Mouse (Mus musculus): ENCODE results near the gene B3gnt8.
"Not testable (repeated sequence)": the region's sequence is repeated elsewhere in the genome, so short reads cannot be mapped to it uniquely, and the experiment has no call there.

B3gnt8 gene

GRCm38 (mm10) chr7:25626509-25627430, at the start of gene B3gnt8:
Gene B3gnt8, plus strand, starts transcription at chr7:25626654.
- DNase-seq (ENCODE audit: inconsistent ontology term), result no peak

- DNase-seq (ENCODE audit: inconsistent ontology term), result not testable (repeated sequence)
Observed at GRCm38 (mm10) chr7:25576793-25577437, 49.5 kb upstream of the B3gnt8 start.

DNA sequence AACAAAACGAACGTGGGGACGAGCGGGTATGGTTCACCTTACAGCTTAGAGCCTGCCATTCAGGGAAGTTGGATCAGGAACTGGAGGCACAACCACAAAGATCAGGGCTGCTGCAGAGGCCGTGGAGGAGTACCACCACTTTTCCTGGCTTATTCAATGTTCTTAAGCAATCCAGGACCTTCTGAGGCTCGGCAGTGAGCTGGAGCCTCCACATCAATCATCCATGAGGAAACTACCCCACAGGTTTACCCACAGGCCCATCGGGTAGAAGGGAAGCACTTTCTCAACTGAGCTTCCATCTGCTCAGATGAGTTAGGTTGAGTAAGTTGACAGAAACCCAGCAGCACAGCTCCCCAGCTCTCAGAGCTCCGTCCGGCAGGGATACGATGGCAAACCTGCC, 47.0 kb upstream of the B3gnt8 start:
- DNase-seq (ENCODE audit: inconsistent ontology term), result no peak

DNA sequence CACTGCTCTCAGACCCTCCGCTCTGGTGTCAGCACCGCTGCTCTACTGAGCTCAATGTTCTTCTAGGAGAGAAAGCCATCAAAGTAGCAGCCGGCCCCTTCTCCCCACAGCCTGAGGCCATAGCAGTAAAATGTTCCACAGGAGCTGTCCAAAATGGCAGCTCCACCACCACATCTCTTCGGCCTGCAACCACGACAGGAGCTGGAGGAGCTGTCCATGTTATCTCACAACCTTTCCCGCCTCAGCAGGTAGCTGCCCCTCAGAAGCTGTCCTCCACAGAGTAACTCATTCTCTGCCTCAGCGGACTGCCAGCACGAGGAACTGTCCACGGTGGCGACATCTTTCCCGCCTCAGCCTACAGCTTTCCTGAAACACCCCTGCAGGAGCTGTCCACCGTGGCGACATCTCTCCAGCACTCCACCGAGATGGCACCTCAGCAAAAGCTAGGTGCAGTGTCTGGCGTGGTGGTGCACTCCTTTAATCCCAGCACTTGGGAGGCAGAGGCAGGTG, 44.1 kb upstream of the B3gnt8 start:
- DNase-seq (ENCODE audit: inconsistent ontology term), result no peak

DNA sequence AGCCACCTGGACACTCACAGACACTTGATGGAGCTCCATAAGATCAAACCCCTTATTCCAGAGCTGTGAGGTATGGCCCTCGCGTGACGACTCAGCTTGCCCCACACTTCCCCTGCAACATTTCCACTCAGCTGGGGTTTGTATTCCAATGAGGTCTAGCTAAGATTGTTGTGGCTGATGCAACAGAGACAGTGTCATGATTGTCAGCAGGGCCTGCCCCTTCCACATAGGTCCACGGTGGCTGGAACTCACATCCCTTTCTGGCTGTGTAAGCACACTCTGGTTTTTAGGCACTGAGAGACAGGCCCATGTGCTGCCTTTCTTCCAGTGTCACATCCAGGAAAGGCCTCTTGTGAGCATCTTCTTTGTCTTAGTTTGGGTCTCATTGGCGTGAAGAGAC, 41.8 kb upstream of the B3gnt8 start:
- no peak for DNase-seq (ENCODE audit: inconsistent ontology term)

DNA sequence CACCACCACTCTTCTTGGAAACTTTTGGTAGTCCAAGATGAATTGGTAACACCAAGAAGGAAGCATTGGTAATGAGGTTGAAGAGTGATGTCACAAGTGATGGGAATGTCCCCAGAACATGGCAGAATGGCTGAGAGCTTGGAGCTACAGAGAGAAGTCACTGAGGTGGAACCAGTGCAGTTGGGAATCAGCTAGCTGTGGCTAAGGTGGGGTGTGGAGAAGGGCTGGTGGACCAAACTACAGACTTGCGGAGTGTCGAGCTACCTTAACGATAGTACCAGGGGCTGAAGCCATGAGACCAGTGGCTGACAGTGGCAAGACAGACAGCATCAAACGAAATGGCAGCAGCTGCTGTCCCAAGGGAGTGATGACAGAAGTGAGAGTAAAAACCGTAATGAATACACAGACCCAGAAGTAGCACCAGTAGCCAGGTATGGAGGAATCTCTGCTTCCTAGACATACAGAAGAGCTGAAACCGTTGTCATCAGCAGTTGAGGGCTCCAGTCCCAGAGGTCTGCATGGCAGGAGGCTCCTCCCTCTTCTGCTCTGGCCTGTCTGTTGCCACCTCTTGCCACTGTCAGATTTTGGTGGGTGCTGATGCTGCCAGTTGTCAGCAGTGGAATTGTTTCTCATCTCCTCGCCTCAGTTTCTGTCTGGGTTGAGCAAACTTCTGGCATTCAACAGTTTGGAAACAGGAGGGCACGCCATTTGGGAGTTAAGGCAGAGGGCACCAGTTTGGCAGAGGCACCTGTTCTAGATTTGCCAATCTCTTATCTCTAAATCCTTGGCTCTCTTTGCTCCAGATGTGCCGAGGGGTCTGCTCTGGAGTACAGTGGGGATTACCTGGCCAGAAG, 40.9 kb upstream of the B3gnt8 start:
- no peak for DNase-seq (ENCODE audit: inconsistent ontology term)

- DNase-seq (ENCODE audit: inconsistent ontology term), result no peak
Observed at GRCm38 (mm10) chr7:25591226-25591625, 35.2 kb upstream of the B3gnt8 start.

DNA sequence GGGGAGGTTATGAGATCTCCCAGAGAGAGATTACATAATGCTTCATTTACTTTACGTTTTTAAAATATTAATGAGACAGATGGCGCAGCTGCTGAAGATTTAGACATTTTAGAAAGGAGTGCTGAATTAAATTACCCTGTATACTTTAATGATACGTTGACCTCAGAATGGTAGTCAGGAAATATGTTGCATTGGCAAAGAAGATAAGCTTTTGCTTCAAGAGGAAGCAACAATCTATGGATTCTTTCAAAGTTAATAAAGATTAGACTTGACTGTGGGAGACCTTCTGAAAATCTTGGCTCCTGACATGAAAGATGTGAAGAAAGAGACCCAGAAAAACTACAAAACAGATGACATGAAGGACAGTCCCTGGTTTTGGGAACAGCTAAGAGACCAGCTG, 32.6 kb upstream of the B3gnt8 start:
- DNase-seq (ENCODE audit: inconsistent ontology term), result no peak

DNA sequence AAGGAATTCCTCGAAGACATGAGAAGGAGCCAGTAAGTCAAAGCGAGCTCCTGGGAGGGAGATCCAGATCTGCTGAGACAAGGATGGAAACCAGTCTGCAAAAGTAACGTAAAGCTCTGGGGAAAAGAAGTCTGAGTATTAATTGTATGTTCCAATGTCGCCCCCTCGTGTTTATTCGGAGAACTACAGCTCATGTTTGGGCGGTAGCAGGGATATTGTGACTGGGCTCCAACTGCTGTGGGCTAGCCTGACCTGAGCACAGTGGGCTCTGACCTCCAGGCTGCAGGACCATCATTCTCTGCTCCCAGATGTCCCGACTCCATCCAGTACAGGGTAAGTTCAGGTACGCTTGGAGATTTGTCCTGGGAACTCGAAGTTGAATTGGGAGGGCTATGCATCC, 26.8 kb upstream of the B3gnt8 start:
- peak; percentile 47 for DNase-seq (ENCODE audit: inconsistent ontology term)

DNA sequence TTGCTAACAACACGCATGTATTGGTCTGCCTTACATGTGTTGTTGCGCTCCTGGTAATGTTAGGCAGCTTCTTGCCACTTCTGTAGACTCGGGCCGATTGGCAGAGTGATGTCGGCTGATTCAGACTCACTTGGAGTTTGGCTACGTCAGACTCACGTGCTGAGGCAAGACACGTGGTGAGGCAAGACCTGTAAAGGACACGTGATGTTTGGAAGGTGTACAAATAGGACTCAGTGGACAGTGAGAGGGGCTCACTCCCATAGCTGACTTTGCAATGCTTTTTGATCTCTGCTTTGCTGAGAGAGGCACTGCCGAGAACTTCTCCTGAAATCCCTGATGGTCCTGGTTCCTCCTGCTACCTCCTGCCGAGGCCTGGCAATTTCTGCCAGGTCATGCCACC, 25.8 kb upstream of the B3gnt8 start:
- DNase-seq (ENCODE audit: inconsistent ontology term), result no peak

- DNase-seq (ENCODE audit: inconsistent ontology term), result no peak
Observed at GRCm38 (mm10) chr7:25601346-25601745, 25.1 kb upstream of the B3gnt8 start.

- no peak for DNase-seq (ENCODE audit: inconsistent ontology term)
Observed at GRCm38 (mm10) chr7:25606625-25607063, 19.8 kb upstream of the B3gnt8 start.

DNA sequence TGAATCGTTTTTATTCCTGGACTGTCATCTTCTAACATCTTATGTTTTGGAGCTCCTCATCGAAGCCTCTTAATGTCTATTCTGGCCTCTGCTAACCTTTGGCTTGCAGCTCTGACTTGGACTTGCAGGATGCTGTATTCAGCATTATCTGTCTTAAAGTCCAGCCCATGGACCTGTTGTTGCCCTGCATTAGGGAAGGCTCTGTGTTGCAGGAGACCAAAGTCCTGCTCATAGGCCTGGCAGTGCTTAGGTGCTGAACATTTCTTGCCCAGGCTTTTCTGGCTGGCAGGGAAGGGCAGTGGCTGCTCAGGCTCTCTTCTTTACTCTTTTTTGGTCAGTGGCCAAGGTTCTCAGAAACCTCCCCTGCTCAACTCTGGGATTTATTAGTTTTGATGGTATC, 19.3 kb upstream of the B3gnt8 start:
- no peak for DNase-seq (ENCODE audit: inconsistent ontology term)

- DNase-seq (ENCODE audit: inconsistent ontology term), result no peak
Observed at GRCm38 (mm10) chr7:25610056-25610455, 16.4 kb upstream of the B3gnt8 start.

GRCm38 (mm10) chr7:25611501-25611900, 15.0 kb upstream of the B3gnt8 start:
- DNase-seq (ENCODE audit: inconsistent ontology term), result no peak

DNA sequence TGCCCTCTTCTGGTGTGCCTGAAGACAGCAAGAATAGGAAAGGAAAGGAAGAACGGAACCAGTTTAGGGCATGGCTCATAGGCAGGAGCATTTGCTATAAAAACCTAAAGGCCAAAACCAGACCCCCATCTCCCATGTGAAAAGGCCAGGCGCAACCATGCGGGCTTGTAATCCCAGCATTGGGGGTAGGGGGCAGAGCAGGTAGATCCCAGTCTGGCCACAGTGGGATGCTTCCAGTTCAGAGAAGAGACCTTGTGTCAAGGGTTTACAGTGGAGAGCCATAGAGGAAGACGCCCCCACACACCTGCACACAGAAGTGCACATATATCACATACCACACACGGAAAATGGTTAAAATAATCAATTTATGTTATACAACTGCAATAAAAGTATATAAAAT, 12.4 kb upstream of the B3gnt8 start:
- DNase-seq (ENCODE audit: inconsistent ontology term), result no peak

DNA sequence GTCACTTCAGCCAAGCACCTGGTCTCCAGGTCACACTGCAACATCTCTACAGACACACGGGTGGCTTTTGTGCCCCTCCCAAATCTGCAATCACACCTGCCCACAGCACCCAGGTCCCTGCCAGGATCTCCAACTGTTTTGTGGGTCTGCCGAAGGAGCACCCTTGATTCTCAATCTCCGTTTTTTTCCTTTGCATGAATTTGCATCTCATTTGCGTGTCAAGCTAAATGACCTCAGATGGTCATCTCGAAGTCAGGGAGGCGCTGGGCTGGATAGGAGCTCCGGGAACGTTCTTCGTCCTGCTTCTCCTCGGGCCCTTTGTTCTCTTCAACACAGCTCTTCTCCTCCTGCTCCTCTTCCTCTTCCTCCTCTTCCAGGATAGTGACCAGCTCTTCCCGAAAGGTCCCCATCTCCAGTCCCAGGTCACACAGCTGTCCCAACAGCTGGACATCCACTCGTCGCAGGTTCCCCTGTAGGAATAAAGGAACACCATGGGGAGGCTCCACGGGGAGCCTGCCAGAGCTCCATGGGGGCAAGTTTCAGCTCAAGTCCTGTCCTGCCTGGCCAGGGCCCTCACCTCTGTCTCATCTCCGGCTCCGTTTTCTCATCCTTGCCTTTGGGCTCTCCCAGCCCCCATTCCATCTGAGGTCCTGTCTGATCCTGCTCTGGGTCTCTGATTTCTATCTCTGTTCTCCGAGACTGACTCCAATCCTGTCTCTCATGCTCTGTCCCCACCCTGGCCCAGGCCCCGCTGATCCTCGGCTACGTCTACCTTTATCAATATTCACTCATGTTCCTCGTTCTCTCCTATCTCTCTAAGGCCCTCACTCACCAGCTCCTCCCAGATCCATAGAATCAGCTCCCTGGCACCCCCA, 11.4 kb upstream of the B3gnt8 start:
- DNase-seq (ENCODE audit: inconsistent ontology term), result no peak

DNA sequence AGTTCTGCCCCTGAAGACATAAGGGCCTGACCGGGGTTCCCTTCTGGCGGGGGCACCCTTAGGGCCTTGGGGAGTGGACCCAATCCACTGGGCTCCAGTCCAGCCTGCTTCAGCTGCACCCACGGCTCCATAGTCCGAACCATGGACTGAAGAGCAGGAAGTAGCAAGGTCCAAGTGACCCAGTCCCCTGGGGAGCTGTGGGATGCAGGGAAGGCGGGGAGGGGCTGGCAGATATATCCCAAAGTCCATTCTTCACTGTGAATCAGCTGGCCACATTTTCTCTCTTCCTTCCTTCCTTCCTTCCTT, 10.8 kb upstream of the B3gnt8 start, which contains the start of gene Erich4:
Erich4 (minus strand) TSS at position 187 of the 306 bp plus-strand sequence.
- DNase-seq (ENCODE audit: inconsistent ontology term), result no peak

DNA sequence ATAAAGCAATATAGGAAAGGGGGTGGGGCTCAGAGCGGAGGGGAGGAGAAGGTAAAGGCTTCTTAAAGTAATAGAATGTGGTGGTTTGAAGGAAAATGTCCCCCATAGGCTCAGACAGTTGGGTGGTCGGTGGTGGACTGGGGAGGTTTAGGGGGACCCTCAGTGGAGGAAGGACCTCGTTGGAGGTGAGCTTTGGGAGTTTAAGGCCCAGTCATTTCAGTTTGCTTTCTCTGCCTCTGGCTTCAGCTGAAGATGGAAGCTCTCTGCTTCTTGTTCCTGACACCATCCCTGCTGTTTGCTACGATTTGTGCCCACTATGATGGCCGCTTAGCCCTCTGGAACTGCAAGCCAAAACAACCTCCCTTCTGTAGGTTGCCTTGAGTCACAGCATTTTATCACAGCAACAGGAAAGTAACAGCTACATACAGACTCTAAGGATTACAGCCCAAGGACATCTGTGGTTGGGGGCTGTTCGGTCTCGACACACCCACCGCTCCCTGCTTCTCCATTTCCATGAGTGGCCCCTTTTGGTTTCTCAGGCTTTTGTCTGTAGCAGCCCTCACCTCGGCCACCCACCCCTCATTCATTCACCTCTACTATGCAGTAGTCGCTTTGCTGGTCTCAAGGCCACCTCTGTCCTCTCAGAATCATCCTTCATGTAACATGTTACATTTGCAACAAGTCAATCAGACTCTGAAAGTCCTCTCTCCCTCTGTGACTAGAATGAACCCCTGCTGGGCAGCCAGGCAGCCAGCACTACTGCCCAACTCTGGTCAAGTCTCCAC, 8.9 kb upstream of the B3gnt8 start:
- no peak for DNase-seq (ENCODE audit: inconsistent ontology term)

All from Muller cell, postnatal 12 days (primary cell).